Mouse (Mus musculus): ENCODE measurements around the gene Pax2.

Gene Pax2

DNA sequence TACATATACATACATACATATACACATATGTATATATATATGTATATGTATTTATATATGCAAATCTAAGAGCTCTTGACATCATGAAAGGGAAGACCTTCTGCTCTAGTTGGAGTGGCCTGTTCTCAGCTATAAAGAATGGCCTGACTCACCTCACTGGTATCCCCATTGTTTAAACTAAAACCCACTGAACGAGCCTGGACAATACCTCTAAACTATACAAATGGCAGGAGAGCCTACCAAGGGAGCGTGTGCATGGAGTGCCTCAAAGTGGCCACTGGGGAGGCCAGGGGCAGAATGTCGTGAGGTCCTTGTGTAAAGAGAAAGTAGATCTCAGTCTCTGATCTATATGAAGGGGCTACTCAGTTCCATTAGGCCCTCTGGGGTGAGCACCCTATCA, 26.1 kb downstream of the Pax2 start:
- no peak for DNase-seq (ENCODE audit: low read depth, low spot score)

DNA sequence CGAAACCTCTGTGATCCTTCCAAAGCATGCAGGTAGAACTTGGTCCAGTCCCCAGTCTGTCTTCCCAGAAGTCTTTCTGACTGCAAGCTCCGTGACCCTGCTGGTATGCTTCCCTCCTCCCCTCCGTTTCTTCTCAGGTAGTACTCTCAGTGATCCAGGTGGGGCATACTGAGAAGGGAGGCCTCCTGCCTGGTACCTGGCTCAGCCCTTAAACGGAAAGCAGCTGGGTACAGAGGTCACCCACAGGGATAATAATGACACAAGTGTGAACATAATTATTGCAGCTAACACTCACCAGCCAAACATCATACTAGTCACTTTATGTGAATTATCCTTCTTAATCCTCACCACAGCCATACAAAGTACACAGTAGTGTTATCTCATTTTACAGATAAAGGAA, 28.5 kb downstream of the Pax2 start:
- no peak for DNase-seq (ENCODE audit: low read depth, low spot score)

DNA sequence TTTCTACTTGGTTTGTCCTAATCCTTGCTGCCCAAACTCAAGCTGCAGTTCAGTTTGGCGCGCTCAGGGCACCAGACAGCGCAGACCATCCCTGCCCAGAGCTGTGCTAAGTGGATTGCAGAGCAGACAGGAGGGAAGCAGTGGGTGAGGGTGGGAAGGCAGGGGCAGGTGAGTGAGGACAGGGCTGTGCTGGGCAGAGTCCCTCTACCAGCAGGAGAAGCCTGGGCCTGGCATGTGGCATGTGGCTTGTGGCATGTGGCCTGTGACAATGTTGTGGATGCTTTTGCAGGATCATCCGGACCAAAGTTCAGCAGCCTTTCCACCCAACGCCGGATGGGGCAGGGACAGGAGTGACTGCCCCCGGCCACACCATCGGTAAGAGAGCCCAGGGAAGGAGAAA, 32.6 kb downstream of the Pax2 start:
- no peak for DNase-seq (ENCODE audit: low read depth, low spot score)

DNA sequence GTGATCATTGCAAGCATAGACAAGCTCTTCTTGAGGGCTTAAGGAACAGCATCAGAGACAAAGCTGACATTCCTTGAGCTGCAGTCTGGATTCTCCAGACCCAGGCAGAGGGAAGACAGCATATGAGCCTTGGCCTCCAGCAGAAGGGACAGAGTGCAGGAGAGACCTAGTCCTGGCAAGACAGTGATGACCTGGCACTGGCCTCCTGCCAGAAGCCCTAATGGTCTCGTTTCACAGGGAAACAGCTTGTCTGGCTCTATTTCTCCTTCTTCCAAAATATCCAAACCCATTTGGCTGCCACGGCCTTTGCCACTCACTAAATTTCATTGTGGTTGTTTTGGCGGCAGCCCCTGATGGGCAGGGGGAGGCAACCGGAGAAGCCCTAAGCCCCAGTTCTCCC, 36.1 kb downstream of the Pax2 start:
- DNase-seq (ENCODE audit: low read depth, low spot score) = no peak

DNA sequence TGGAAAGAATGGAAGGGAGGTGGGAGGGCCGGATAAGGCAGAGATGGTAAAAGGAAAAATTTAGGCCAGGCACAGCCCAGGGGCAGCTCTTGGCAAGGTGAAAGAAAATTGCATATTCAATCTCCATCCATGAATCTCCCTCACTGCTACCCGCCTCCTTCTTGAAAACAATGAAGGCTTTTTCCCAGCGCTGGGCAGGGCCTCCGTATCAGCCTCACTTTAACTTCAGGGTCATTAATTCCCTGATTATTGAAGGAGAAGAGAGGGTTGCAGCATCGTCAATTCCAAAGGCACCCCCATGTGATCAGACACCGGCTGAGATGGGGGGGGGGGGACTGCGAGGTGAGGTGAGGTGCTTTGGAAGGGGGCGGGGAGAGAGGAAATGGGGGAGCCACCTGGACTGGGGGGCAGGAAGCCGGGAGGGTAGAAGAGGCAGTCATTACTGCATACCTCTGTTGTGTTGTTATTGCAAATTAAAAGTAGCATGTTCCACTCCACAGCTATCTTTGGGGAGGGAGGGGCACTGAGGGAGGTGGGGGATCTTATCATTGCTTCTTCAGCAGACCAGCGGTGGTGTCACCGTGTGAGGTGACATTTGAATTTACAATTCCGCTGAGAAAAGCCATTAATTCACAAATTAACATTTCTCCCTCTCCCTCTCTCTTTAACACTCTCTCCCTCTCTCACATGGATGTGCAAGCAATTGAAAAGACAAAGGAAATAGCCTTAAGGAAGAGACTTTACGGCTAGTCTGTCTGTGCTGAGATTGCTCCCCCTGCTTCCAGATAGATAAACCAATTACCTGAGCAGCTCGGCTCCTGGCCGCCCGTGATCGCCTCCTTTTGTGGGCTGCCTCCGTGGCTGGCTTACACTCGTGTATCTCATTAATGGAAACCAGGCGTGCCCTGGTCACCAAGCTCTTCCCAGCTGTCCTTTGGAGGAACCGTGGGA, 41.5 kb downstream of the Pax2 start:
- no peak for DNase-seq (ENCODE audit: low read depth, low spot score)

DNA sequence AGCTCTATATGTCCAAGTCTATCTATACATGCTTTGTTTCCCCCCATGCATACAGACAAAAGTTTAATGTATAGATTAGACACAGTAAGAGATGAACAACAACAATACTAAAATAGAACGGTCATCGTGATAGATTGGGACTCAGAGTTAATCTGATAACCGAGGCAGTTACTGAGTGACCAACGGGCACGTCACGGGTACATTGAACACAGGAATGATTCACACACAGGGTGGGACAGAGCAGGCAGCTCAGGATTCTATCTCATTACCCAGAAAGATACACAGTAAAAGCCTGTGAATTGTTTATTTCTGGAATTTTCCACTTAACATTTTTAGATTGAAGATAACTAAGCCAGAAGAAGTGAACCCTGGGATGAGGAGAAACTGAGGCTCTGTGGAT, 42.9 kb downstream of the Pax2 start:
- no peak for DNase-seq (ENCODE audit: low read depth, low spot score)

DNA sequence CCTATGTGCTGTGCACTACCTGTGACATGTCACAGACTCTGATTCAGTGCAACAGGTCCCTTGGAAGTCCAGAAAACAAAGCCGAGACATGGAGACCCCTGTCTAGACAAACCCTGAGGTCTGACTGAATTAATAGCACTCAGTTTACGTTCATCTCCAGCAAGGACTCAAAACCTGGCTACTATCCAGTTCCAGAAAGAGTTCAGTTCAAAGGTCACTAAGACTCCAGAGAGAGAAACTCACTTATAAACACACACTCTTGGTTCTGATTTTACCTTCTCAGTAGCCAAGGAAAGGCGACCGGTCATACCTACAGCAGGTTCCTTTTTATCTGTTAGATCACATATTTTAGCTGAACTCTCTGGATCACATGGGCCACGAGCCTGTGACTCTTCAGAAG, 43.3 kb downstream of the Pax2 start:
- no peak for DNase-seq (ENCODE audit: low read depth, low spot score)

DNA sequence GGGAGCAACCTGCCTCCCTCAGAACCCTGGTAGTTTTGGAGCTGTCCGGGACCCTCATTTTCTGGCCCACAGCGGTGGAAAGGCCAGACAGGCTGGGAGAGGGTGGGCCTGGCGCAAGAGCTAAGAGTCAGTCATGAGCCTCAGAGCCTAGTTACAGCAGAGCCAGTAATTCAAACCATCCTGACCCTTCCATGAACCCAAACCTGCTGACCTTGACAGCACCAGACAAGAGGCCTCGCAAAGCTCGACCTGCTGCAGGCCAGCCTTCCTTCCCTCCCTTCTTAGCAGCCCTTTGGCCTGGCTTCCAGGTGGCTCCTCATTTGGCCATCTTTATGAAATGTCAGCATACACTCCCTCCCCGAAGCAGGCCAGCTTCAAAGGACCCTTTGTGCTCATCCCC, 44.5 kb downstream of the Pax2 start:
- no peak for DNase-seq (ENCODE audit: low read depth, low spot score)

DNA sequence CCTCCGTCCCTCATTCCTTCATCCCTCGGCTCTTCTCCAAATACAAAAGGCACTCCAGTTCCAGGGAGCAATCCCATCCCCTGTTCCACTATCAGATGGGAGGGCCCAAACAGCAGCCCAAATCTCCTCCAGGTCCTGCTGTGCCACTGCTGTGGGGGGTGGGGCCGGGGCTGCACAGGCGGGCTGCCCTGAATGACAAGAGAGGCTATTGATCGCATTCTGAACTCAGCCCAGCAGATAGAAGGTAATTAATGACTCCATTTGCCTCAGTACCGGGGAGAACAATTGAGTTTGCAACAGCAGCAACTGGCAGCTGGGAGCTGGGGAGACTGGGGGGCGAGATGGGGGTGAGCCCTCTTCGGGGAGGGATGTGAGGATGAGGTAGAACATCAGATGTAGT, 52.9 kb downstream of the Pax2 start:
- DNase-seq (ENCODE audit: low read depth, low spot score) = no peak

DNA sequence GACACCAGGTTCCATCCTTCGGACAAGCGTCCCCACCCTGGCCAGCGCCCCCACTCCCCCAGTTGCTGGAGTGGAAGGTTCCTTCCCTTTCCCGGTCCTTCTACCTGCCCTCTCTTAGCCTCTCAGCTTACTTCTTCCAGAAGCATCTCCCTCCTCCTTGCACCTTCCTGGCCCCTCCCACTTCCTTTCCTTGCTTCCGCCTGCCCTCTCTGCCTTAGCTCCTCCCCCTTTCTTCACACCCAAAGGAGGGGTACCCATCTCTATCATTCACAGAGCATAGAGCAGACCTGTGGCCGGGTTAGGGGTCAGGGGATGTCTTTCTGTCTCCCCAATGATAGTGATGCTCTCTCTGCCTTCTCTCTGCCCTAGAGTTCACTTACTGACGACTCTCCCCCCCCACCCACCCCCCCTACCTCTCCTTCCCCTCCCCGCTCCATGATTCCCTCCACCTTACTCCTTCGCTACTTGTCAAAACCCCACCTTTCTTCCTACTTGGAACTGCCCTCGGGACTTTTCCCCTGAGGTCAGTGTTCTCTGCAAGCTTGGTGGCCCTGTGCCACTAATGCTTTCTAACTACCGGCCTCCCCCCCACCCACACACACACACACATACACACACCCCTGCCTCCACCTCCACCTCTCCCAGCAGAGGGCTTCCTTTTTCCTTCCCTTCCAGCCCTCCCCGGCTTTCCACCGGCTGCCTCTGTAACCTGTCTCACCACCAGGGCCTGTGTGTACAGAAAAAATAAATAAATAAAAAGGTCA, 57.0 kb downstream of the Pax2 start:
- no peak for DNase-seq (ENCODE audit: low read depth, low spot score)

DNA sequence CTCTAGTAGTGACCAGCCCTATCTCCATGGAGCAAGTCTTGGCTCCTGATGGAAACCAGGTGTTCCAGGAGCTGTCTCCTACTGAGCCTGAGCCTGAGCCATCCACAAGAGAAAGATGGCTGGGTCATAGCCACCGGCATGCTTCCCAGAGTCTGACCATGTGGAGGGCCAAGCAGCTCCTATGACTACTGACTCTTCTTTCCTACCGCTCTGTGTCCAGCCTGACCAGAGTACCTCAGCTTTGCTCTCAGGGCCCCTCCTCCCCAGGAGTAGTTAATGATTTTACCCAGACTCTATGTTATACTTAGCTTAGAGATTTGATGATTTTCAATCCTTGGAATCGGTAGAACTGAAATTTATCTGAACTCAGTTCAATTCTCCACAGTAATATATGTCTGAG, 59.3 kb downstream of the Pax2 start:
- no peak for DNase-seq (ENCODE audit: low read depth, low spot score)

DNA sequence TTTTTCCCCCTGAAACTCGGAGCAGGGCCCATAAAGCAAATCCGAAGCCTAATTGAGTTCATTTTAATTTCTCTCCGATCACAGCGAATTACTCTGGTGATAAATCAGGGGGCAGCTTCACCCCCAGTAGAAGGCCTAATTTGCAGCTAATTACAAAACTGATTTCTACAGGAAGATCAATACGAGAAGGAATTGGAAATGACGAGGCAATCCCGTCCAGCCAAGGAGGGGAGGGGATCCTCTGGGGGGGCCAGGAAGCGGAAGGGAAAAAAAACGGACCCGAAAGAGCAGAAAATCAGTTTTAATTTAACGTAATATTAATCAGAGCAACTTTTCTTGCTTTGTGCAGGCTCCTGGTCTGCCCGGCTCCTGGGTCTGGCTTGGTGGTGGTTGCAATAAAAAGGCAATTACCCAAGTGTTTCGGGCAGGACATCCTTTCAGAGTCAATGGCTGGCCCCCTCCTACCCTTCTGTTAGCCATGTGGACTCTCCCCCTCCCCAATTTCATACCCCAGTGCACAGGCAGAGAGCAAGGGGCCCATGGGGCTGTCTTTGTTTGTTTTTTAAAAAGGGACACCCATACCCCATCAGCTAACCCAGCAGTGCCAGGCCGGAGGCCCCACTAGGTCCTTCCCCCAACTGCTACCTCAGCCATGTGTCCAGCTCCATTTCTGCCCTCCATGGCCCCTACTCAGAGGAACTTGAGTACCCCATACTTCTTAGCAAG, 61.7 kb downstream of the Pax2 start:
- no peak for DNase-seq (ENCODE audit: low read depth, low spot score)

DNA sequence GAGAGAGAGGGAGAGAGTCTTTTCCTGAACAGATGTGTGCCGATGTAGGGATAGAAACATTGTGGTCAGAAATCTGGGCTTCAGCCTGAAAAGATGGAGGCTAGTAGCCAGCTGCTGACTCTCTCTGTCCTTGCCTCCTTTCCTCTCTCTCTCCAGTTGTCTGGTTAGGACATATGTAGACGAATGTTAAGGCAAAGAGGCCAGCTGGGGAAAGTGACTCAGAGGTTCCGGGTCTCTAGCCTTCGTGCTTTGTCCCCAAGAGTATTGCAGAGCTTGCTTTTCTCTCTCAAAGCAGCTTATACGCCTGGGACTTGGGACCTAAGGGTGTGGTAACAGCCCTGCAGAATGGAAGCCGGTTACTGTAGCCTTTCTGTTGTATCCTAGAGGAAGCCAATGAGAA, 62.8 kb downstream of the Pax2 start:
- DNase-seq (ENCODE audit: low read depth, low spot score) = no peak

DNA sequence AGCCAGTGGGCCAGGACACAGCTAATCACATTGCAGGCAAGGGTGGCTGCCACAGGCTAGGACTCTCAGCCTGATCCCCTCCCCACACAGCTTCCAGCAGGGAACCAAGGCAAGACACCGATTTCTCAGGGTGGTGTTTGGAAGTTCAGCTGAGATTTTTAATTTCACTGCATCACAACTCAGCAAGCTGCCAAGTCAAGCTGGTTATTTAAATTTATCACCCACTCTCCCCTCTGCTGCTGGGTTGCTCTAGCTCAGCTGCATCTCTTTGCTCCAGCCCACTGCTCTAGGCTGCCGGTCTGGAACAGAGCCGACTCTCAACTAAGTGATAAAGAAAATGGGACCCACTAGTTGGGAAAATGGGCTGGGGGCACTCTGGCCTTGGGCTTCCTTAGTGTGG, 65.7 kb downstream of the Pax2 start:
- no peak for DNase-seq (ENCODE audit: low read depth, low spot score)

DNA sequence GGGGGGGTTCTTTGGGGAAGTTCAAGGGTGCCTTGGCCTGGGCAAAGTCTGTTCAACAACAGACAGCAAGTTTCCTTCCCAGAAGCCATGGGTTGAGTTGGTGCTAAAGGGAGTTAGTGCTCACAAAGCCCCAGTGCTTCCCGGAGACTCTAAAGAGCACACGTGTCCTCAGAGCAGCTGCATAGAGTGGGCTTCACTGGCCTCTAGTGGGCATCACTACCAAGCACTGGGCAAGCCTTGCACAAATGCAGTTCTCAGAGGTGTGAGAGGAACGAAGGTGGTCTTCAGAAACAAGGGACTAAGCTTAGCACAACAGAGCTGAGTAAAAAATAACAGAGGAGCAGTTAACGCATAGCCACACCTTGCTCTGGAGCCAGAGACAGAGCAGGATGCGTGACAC, 66.5 kb downstream of the Pax2 start:
- DNase-seq (ENCODE audit: low read depth, low spot score) = no peak

DNA sequence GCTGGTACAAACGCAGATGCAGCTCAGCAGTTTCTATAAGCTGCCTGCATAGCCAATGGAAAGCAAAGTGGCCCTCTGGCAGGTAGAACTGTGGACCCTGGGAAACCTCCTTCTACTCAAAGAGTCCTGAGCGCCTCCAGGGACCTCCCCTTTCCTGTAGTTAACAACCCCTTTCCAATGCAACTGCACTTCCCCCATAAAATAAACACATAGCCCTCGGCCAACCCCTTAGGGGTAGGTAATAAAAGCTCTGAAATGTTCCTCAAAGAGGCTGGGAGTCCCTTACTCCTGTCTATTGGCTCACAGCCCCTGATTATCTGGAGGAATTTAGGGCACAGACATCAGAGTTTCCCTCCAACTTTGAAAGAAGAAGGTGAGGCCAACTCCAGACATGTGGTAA, 67.8 kb downstream of the Pax2 start:
- DNase-seq (ENCODE audit: low read depth, low spot score) = no peak

DNA sequence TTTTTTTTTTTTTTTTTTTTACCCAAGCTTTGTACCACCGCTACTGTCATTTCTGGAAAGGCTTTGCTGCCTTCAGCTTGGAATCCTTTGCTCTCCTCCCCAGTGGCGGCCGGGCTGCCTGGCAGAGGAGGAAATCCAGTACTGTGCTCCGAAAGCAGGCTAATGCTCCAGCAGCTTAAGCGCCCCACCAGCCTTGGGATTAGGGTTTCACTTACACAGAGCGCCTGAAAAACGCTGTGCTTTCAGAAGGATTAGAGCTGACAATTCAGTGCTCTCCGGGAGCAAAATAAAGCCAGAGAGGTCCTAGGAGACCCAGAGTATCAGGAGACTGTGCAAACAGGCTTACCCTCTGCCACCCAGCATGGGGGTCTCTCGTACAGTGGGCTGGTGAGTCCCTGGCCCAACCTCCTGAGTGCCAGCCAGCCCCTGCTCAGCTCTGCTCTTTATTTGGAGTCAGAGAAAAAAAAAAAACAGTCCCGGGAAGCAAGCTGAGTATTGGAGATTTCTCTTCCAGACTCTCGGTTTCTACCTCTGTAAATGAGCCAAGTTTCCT, 69.4 kb downstream of the Pax2 start:
- DNase-seq (ENCODE audit: low read depth, low spot score) = no peak

DNA sequence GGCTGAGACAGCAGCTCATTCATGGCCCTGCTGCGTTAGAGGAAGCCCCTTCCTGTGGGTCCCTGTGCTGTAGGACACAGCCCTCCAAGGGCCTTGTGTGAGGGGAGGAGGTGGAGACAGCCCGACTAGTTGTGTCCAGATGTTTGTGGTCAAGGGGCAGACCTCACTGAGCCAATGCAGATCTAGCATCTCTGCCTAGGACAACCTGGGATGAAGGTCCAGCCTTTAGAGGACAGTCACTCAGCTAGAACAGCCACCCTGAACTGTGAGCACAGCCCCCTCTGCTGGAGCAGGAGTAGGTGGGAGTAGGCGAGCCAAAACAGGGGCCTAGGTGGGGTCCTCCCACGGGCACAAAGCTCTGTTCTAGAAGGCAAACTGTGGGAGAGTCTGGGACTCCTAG, 70.0 kb downstream of the Pax2 start:
- DNase-seq (ENCODE audit: low read depth, low spot score) = no peak

DNA sequence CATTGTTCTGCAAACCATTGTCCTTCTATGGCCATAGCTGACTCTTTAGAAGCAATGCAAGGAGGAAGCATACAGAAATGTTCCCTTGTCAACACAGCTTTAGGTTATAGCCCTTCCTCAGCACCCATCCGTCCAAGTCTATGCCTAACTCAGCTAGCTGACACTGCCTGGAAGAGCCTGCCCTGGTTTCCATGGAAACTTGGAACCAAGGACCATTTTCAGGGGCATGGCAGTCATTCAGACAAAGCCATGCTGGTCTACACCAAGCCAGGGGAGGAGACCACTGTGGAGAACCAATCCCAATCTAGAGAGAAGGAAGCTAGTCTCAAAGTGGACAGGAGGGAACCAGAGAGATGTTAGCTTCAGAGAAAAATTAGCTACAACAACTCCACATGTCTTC, 77.5 kb downstream of the Pax2 start:
- no peak for DNase-seq (ENCODE audit: low read depth, low spot score)

DNA sequence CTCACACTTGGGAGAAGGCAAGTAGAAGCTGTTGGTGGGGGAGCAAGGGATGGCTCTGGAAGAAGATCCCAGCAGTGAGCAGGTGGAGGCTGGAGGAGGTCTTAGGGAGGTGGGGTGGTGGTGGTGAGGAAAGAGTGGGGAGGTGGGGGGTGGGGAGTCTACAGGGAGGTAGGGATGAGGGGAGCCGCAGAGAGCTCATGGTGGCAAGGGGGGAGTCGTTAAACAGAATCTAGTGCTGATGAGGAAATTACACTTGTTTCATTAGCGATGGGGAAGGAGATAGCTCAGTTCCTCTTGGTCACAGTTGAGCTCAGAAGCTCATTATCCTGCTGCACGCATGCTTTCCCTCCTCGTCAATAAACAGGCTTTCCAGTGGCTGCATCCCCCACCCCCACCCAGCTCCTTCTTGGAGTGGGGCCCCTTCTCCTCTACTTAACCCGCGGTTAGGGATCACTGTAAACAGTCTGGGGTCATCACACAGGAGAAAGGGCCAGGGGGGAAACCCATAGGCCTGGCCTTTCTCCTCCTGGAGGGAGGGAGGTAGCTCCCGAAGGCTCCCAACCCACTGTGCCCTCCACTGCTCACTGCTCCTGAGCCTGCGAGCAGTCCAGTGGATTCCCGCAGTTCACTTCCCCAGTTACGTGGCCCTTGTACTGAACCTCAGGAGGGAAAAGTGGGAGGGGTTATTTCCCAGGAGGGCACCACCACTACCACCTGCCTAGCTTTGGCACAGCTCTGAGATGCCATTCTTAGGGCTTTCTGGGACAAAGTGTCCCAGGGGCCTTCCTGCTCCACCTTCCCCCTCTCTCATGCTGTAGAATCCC, 78.6 kb downstream of the Pax2 start:
- no peak for DNase-seq (ENCODE audit: low read depth, low spot score)

All from skeletal muscle tissue, adult 2 months (tissue).